Mouse (Mus musculus): ENCODE results near the gene Dab2ip. TPM values are rescaled to one million over a fixed set of nuclear protein-coding genes. Genes with fewer than 3 reads are reported as not detected.

The Dab2ip gene
- total and polyA plus RNA-seq, 3 experiments = 34.5 to 47.9 (median 45.6) TPM

GRCm38 (mm10) chr2:35760352-35760751 is 202.3 kb downstream of the Dab2ip start:
- WGBS = 61% methylated on average over 8 of the region's 8 CpGs

DNA sequence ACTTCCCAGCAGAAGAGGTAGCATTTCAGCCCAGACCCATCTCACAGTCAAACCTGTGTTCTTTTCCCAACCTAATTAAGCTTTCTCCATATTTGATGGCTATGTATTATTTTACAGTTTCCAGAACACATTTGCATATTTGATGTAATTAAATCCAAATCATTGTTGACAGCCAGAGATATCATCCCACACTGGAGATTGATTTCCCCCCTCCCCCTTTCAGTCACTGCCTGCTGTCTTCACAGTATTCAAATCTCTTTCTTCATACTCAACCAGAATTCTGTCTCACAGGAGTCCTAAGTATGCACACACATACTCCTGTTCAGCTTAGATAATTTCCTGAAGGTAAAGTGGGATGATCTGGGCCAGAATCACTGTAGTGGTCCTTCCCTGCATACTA is 202.8 kb downstream of the Dab2ip start:
- Histone ChIP-seq H3K36me3 (ENCODE audit: control insufficient read depth, insufficient read depth, low read length) (no peaks in the 10 kb centered on the region), H3K4me3 (no peak overlapping the region), H3K4me1 (ENCODE audit: control insufficient read depth, insufficient read depth, low read length) (no peaks in the 10 kb centered on the region), H3K27ac (no peak overlapping the region), H3K27me3 (ENCODE audit: control insufficient read depth, insufficient read depth, low read length) (no peaks in the 10 kb centered on the region), H3K79me2 (replicated peaks; ENCODE audit: control insufficient read depth, insufficient read depth, low read length) (no peaks in the 10 kb centered on the region), H3K9ac (ENCODE audit: low read depth, low read length) (no peak overlapping the region)
- no peak for TF ChIP-seq CTCF (IDR thresholded peaks at IDR 0.05)
- TF ChIP-seq POLR2A (IDR thresholded peaks at IDR 0.05; ENCODE audit: insufficient read depth, low read depth, low read length) = no peak
- no peak for TF ChIP-seq EP300 (IDR thresholded peaks at IDR 0.05; ENCODE audit: insufficient read depth, low read depth, low read length)
- intact Hi-C loops (cut with DNase I) = no loop called here
- no peak for DNase-seq

More at GRCm38 (mm10) chr2:35760352-35760751, 202.3 kb downstream of the Dab2ip start:
- no peaks in the 10 kb centered on the region for H3K79me2 ChIP-seq (replicated peaks; ENCODE audit: control insufficient read depth, insufficient read depth, low read length)
- H3K4me3 ChIP-seq = no peak overlapping the region
- H3K36me3 ChIP-seq (ENCODE audit: control insufficient read depth, insufficient read depth, low read length) = no peaks in the 10 kb centered on the region
- DNase-seq = no peak
- intact Hi-C loops (cut with DNase I) = no loop called here
- H3K9ac ChIP-seq (ENCODE audit: low read depth, low read length) = no peak overlapping the region
- no peaks in the 10 kb centered on the region for H3K4me1 ChIP-seq (ENCODE audit: control insufficient read depth, insufficient read depth, low read length)
- TF ChIP-seq POLR2A (IDR thresholded peaks at IDR 0.05; ENCODE audit: insufficient read depth, low read depth, low read length) (no peak), CTCF (IDR thresholded peaks at IDR 0.05) (no peak), EP300 (IDR thresholded peaks at IDR 0.05; ENCODE audit: insufficient read depth, low read depth, low read length) (no peak)
- H3K27me3 ChIP-seq (ENCODE audit: control insufficient read depth, insufficient read depth, low read length) = no peaks in the 10 kb centered on the region
- H3K27ac ChIP-seq = no peak overlapping the region

DNA sequence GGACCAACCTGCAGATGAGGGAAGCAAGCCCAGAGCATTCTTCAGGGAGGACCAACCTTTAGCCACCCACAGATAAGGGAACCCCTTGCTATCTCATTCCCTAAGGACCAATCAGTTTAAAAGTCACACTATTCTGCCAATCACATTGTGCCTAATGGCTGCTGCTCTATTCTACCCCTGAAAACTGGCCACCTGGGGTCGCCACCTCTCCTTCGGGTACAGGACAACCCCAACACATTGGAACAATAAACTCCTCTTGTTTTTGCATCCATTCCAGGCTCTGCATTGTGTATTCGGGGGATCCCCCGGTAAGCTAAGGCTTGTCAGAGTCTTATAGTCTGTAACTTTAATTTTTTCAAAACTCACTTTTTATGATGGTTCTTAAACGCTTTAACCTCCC is 203.4 kb downstream of the Dab2ip start:
- intact Hi-C loops (cut with DNase I) = no loop called here
- WGBS = 94% methylated on average over 5 of the region's 5 CpGs
- TF ChIP-seq CTCF (IDR thresholded peaks at IDR 0.05) (peak; percentile 28), EP300 (IDR thresholded peaks at IDR 0.05; ENCODE audit: insufficient read depth, low read depth, low read length) (no peak), POLR2A (IDR thresholded peaks at IDR 0.05; ENCODE audit: insufficient read depth, low read depth, low read length) (no peak)
- DNase-seq = no peak
- no peak overlapping the region for H3K9ac ChIP-seq (ENCODE audit: low read depth, low read length)
- no peak overlapping the region for H3K4me3 ChIP-seq
- no peaks in the 10 kb centered on the region for H3K36me3 ChIP-seq (ENCODE audit: control insufficient read depth, insufficient read depth, low read length)
- H3K79me2 ChIP-seq (replicated peaks; ENCODE audit: control insufficient read depth, insufficient read depth, low read length) = no peaks in the 10 kb centered on the region
- no peaks in the 10 kb centered on the region for H3K4me1 ChIP-seq (ENCODE audit: control insufficient read depth, insufficient read depth, low read length)
- H3K27me3 ChIP-seq (ENCODE audit: control insufficient read depth, insufficient read depth, low read length) = no peaks in the 10 kb centered on the region
- H3K27ac ChIP-seq = no peak overlapping the region

DNA sequence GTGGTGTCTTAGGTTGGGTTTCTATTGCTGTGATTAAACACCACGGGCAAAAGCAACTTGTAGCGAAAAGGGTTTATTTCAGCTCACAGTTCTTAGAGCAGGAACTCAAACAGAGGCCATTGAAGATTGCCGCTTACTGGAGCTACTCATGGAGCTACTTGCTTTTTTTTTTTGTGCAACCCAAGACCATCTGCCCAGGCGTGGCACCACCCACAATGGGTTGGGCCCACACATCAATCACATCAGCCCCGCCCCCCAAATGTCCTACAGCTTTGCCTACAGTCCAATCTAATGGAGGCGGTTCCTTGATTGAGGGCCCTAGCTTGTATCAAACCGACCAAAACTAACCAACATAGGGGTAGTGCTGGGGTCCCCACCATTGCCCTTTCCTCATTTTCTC is 205.8 kb downstream of the Dab2ip start:
- TF ChIP-seq CTCF (IDR thresholded peaks at IDR 0.05) (no peak), POLR2A (IDR thresholded peaks at IDR 0.05; ENCODE audit: insufficient read depth, low read depth, low read length) (no peak), EP300 (IDR thresholded peaks at IDR 0.05; ENCODE audit: insufficient read depth, low read depth, low read length) (no peak)
- DNase-seq = no peak
- Histone ChIP-seq H3K27me3 (ENCODE audit: control insufficient read depth, insufficient read depth, low read length) (no peaks in the 10 kb centered on the region), H3K79me2 (replicated peaks; ENCODE audit: control insufficient read depth, insufficient read depth, low read length) (no peaks in the 10 kb centered on the region), H3K4me1 (ENCODE audit: control insufficient read depth, insufficient read depth, low read length) (no peaks in the 10 kb centered on the region; the same call in 1 of the 2 replicates), H3K27ac (no peak overlapping the region), H3K4me3 (no peak overlapping the region), H3K9ac (ENCODE audit: low read depth, low read length) (no peak overlapping the region), H3K36me3 (ENCODE audit: control insufficient read depth, insufficient read depth, low read length) (no peaks in the 10 kb centered on the region)
- WGBS = 93% methylated on average over 7 of the region's 7 CpGs
- intact Hi-C loops (cut with DNase I) = no loop called here

GRCm38 (mm10) chr2:35764328-35764727 is 206.3 kb downstream of the Dab2ip start:
- H3K27me3 ChIP-seq (ENCODE audit: control insufficient read depth, insufficient read depth, low read length) = no peaks in the 10 kb centered on the region
- DNase-seq = no peak
- H3K27ac ChIP-seq = no peak overlapping the region
- WGBS = 75% methylated on average over 8 of the region's 8 CpGs
- H3K79me2 ChIP-seq (replicated peaks; ENCODE audit: control insufficient read depth, insufficient read depth, low read length) = no peaks in the 10 kb centered on the region
- H3K36me3 ChIP-seq (ENCODE audit: control insufficient read depth, insufficient read depth, low read length) = no peaks in the 10 kb centered on the region
- intact Hi-C loops (cut with DNase I) = no loop called here
- TF ChIP-seq CTCF (IDR thresholded peaks at IDR 0.05) (no peak), EP300 (IDR thresholded peaks at IDR 0.05; ENCODE audit: insufficient read depth, low read depth, low read length) (no peak), POLR2A (IDR thresholded peaks at IDR 0.05; ENCODE audit: insufficient read depth, low read depth, low read length) (no peak)
- no peak overlapping the region for H3K4me3 ChIP-seq
- no peak overlapping the region for H3K9ac ChIP-seq (ENCODE audit: low read depth, low read length)
- H3K4me1 ChIP-seq (ENCODE audit: control insufficient read depth, insufficient read depth, low read length) = no peaks in the 10 kb centered on the region; the same call in 1 of the 2 replicates

DNA sequence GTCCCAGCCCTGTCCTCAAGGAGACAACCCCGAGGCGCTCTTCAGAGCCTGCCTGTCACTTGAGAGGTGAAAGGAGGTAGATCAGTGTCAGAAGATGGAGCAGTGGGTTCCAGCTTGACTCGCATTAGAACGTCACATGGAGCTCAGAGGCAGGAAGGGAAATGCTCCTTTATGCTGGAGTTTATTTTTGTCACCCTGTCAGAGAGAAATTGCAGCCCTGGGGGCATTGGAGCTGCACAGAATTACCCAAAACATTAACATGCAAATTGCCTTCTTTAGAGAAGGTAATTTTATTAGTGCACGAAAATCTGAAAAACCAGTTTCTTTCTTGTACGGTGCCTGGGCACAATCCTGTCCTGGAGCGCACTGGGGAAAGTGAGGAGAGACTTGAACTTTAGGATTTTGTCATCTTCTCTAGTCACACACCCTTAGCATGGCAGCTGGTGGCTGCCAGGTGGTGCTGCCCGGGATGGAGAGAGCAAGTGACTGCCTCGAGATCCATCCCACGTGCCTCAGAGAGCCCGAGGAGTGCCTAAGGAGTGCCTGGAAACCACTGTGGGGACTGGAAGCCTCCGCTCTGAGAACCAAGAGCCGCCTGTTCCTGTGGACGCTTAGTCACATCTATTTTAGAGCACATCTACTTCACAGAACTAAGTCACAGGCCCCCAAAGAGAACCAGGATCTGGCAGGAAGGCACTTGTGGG is 209.9 kb downstream of the Dab2ip start:
- H3K4me1 ChIP-seq (ENCODE audit: control insufficient read depth, insufficient read depth, low read length) = peaks cover 2% of the 10 kb centered on the region; the same call in 1 of the 2 replicates
- no peaks in the 10 kb centered on the region for H3K36me3 ChIP-seq (ENCODE audit: control insufficient read depth, insufficient read depth, low read length)
- H3K4me3 ChIP-seq = no peak overlapping the region
- intact Hi-C loops (cut with DNase I) = loop anchor here (5.0 kb wide), 1 partner anchor 139 kb away; no protein-coding TSS in a partner anchor
- no peak overlapping the region for H3K9ac ChIP-seq (ENCODE audit: low read depth, low read length)
- no peak overlapping the region for H3K27ac ChIP-seq
- DNase-seq = no peak
- no peaks in the 10 kb centered on the region for H3K27me3 ChIP-seq (ENCODE audit: control insufficient read depth, insufficient read depth, low read length)
- no peaks in the 10 kb centered on the region for H3K79me2 ChIP-seq (replicated peaks; ENCODE audit: control insufficient read depth, insufficient read depth, low read length)
- 52% methylated on average over 14 of the region's 14 CpGs for WGBS
- no peak for TF ChIP-seq CTCF (IDR thresholded peaks at IDR 0.05)
- TF ChIP-seq EP300 (IDR thresholded peaks at IDR 0.05; ENCODE audit: insufficient read depth, low read depth, low read length) = no peak
- TF ChIP-seq POLR2A (IDR thresholded peaks at IDR 0.05; ENCODE audit: insufficient read depth, low read depth, low read length) = no peak
